Mouse (Mus musculus) neural tube, embryonic 13.5 days (tissue): ENCODE measurements around the gene Cdc20b. TPM values are rescaled to one million over a fixed set of nuclear protein-coding genes. Genes with fewer than 3 reads are reported as not detected.

Experiments used
- ATAC-seq: fragments of 200-750 bp; cut with Nextera tagmentation; 2 replicates; pipeline ENCODE4 v1.8.0; 2017; ENCODE audit warnings: low read depth, mild to moderate bottlenecking, moderate TSS enrichment, moderate library complexity
- H3K27ac ChIP-seq: fragments of 300-500 bp; sonication (generic); replicated peaks from 2 replicates; pipeline ENCODE4 v1.5.1; 2015; ENCODE audit warnings: moderate library complexity, mild to moderate bottlenecking, inconsistent platforms
- H3K27me3 ChIP-seq: fragments of 300-500 bp; sonication (generic); 2 replicates; pipeline ENCODE4 v1.6.1; 2015; ENCODE audit warnings: mild to moderate bottlenecking, inconsistent platforms
- H3K36me3 ChIP-seq: fragments of 300-500 bp; sonication (generic); 2 replicates; pipeline ENCODE4 v1.6.1; 2015; ENCODE audit warnings: mild to moderate bottlenecking, inconsistent platforms
- H3K4me1 ChIP-seq: fragments of 300-500 bp; sonication (generic); replicated peaks from 2 replicates; pipeline ENCODE4 v1.6.1; 2015; ENCODE audit warnings: inconsistent platforms
- H3K4me2 ChIP-seq: fragments of 300-500 bp; sonication (generic); 2 replicates; pipeline ENCODE4 v1.6.1; 2015; ENCODE audit warnings: inconsistent platforms, mild to moderate bottlenecking, moderate library complexity
- H3K4me3 ChIP-seq: fragments of 300-500 bp; sonication (generic); 2 replicates; pipeline ENCODE4 v1.5.1; 2015; ENCODE audit warnings: mild to moderate bottlenecking, inconsistent platforms
- H3K9ac ChIP-seq: fragments of 300-500 bp; sonication (generic); 2 replicates; pipeline ENCODE4 v1.6.1; 2015; ENCODE audit warnings: moderate library complexity, mild to moderate bottlenecking, inconsistent platforms
- H3K9me3 ChIP-seq: fragments of 300-500 bp; sonication (generic); 2 replicates; pipeline ENCODE4 v1.6.1; 2016; ENCODE audit warnings: inconsistent platforms
- WGBS: fragments of 180-500 bp; shearing (Covaris S2); methylation state at CpG from one replicate; pipeline ENCODE4 v1.1.7; 2015; 5-methylcytosine and 5-hydroxymethylcytosine counted together
- polyA plus RNA-seq: library from polyadenylated mRNA; unstranded; fragments of >200 nt; fragmentation: Nextera tagmentation; extraction: Ambion mirVana; gene quantifications from 2 replicates; pipeline ENCODE4 v1.2.1, GENCODE M21; 2015

The Cdc20b gene
- polyA plus RNA-seq, 1 experiment from 2014 or later, result not detected

- Histone ChIP-seq H3K27ac (no peak overlapping the region), H3K9ac (no peak overlapping the region), H3K4me1 (peaks cover 26% of the 10 kb centered on the region), H3K27me3 (peaks cover 78% of the 10 kb centered on the region), H3K36me3 (no peaks in the 10 kb centered on the region), H3K4me3 (no peak overlapping the region), H3K9me3 (no peaks in the 10 kb centered on the region), H3K4me2 (peak overlapping the region; percentile 80; the same call in 1 of the 2 replicates)
- no peak for ATAC-seq
These were observed 2.1 kb upstream of the Cdc20b start for GRCm38 (mm10) chr13:113032831-113033230.

- H3K9me3 ChIP-seq, result no peaks in the 10 kb centered on the region
- H3K4me2 ChIP-seq, result peak overlapping the region; percentile 97
- ATAC-seq, result no peak
- WGBS, result 3% methylated on average over 11 of the region's 11 CpGs
- peak overlapping the region; percentile 53 for H3K4me3 ChIP-seq
- no peak overlapping the region for H3K27ac ChIP-seq
- H3K9ac ChIP-seq, result peak overlapping the region; percentile 70; the same call in 1 of the 2 replicates
- no peaks in the 10 kb centered on the region for H3K36me3 ChIP-seq
- H3K27me3 ChIP-seq, result peaks cover 64% of the 10 kb centered on the region
- H3K4me1 ChIP-seq, result peaks cover 26% of the 10 kb centered on the region
These were observed 532 bp upstream of the Cdc20b start for GRCm38 (mm10) chr13:113034271-113034886.

- Histone ChIP-seq H3K4me1 (peaks cover 26% of the 10 kb centered on the region), H3K27me3 (peaks cover 50% of the 10 kb centered on the region), H3K4me2 (peak overlapping the region; percentile 97), H3K27ac (no peak overlapping the region), H3K9ac (no peak overlapping the region), H3K4me3 (peak overlapping the region; percentile 53), H3K36me3 (no peaks in the 10 kb centered on the region), H3K9me3 (no peaks in the 10 kb centered on the region)
- peak; percentile 84 for ATAC-seq
- 0% methylated on average over 4 of the region's 4 CpGs for WGBS
These were observed 941 bp downstream of the Cdc20b start for GRCm38 (mm10) chr13:113035852-113036251.

GRCm38 (mm10) chr13:113044876-113045275 is 10.0 kb downstream of the Cdc20b start:
- H3K4me1 ChIP-seq, result peaks cover 5% of the 10 kb centered on the region
- H3K4me3 ChIP-seq, result peak overlapping the region; percentile 43

GRCm38 (mm10) chr13:113045458-113046110 is 10.7 kb downstream of the Cdc20b start:
- Histone ChIP-seq H3K4me2 (peak overlapping the region; percentile 62), H3K9me3 (no peaks in the 10 kb centered on the region), H3K27ac (no peak overlapping the region; the same call in 1 of the 2 replicates), H3K36me3 (no peaks in the 10 kb centered on the region), H3K4me3 (peak overlapping the region; percentile 43), H3K4me1 (peaks cover 5% of the 10 kb centered on the region), H3K27me3 (no peaks in the 10 kb centered on the region), H3K9ac (peak overlapping the region; percentile 49)
- 25% methylated on average over 18 of the region's 18 CpGs for WGBS
- ATAC-seq, result no peak

More at GRCm38 (mm10) chr13:113044876-113045275, 10.0 kb downstream of the Cdc20b start:
- H3K4me2 ChIP-seq, result peak overlapping the region; percentile 62
- no peaks in the 10 kb centered on the region for H3K36me3 ChIP-seq
- WGBS, result 81% methylated on average over 3 of the region's 3 CpGs
- no peak for ATAC-seq
- no peak overlapping the region for H3K27ac ChIP-seq
- H3K9me3 ChIP-seq, result no peaks in the 10 kb centered on the region
- 0 out of 2 replicates have a peak overlapping the region, but pooled peaks have one; percentile 49 for H3K9ac ChIP-seq
- H3K27me3 ChIP-seq, result no peaks in the 10 kb centered on the region

DNA sequence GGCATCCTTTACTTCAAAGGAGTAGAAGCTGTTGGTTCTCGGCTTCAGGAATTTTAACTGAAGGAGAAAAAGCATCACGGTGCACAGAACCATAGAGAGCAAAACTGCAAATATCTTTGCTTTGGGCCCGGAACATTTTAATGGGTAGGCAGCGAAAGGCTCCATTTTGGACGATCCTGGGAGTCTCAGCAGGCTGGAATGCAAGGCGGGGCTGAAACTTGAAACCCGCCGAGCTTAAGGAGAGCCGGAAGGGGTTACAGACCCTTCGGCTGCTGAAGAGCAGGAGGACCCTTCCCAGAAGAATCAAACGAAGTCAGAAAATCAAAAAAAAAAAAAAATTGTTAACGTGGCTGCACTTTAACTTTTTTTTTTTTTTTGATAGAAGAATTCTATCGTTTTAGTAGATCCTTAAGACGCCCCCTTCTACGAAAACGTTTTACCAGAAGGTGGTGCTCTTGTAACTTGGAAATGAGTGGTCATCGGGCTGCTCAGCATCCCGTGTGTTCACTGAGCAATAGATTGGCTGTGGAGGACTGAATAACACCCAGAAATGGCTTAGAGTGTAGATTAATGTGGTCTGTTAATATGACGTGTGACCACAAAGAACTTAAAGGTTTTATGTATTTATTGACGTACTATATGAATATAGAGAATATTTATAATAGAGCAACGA is 11.4 kb downstream of the Cdc20b start, which contains the start of gene Gpx8:
Gene Gpx8, minus strand, starts transcription at position 200 of the 673 bp plus-strand sequence.
- 7% methylated on average over 21 of the region's 21 CpGs for WGBS
- peak within 1 kb of the TSS; percentile 62 for H3K4me2 ChIP-seq
- peak within 1 kb of the TSS; percentile 43 for H3K4me3 ChIP-seq
- H3K9me3 ChIP-seq, result no peaks in the 10 kb centered on the region
- H3K9ac ChIP-seq, result peak within 1 kb of the TSS; percentile 49
- peak; percentile 89 for ATAC-seq
- no peaks in the 10 kb centered on the region for H3K27me3 ChIP-seq
- H3K27ac ChIP-seq, result no peak within 1 kb of the TSS; the same call in 1 of the 2 replicates
- peaks cover 5% of the 10 kb centered on the region for H3K4me1 ChIP-seq
- H3K36me3 ChIP-seq, result no peaks in the 10 kb centered on the region

- ATAC-seq, result peak; percentile 49
- Histone ChIP-seq H3K4me3 (no peak overlapping the region), H3K9ac (no peak overlapping the region), H3K9me3 (no peaks in the 10 kb centered on the region), H3K4me1 (peaks cover 5% of the 10 kb centered on the region), H3K27ac (no peak overlapping the region), H3K36me3 (no peaks in the 10 kb centered on the region), H3K4me2 (no peak overlapping the region), H3K27me3 (no peaks in the 10 kb centered on the region)
These were observed 12.1 kb downstream of the Cdc20b start for GRCm38 (mm10) chr13:113047018-113047417.

GRCm38 (mm10) chr13:113047647-113048046 is 12.7 kb downstream of the Cdc20b start:
- Histone ChIP-seq H3K36me3 (no peaks in the 10 kb centered on the region), H3K27me3 (no peaks in the 10 kb centered on the region), H3K4me1 (peaks cover 5% of the 10 kb centered on the region), H3K9me3 (no peaks in the 10 kb centered on the region), H3K9ac (no peak overlapping the region), H3K27ac (no peak overlapping the region), H3K4me3 (no peak overlapping the region), H3K4me2 (no peak overlapping the region)
- no peak for ATAC-seq
- WGBS, result 78% methylated on average over 3 of the region's 3 CpGs

GRCm38 (mm10) chr13:113054230-113054629 is 19.3 kb downstream of the Cdc20b start:
- 93% methylated on average over 8 of the region's 8 CpGs for WGBS
- no peaks in the 10 kb centered on the region for H3K36me3 ChIP-seq
- ATAC-seq, result no peak
- no peaks in the 10 kb centered on the region for H3K27me3 ChIP-seq
- no peaks in the 10 kb centered on the region for H3K9me3 ChIP-seq
- H3K4me3 ChIP-seq, result no peak overlapping the region
- H3K27ac ChIP-seq, result no peak overlapping the region
- no peak overlapping the region for H3K9ac ChIP-seq
- no peak overlapping the region for H3K4me2 ChIP-seq
- no peaks in the 10 kb centered on the region for H3K4me1 ChIP-seq

- ATAC-seq, result no peak
- Histone ChIP-seq H3K4me1 (no peaks in the 10 kb centered on the region), H3K27me3 (no peaks in the 10 kb centered on the region), H3K27ac (no peak overlapping the region), H3K9ac (no peak overlapping the region), H3K4me3 (no peak overlapping the region), H3K9me3 (no peaks in the 10 kb centered on the region), H3K4me2 (no peak overlapping the region), H3K36me3 (no peaks in the 10 kb centered on the region)
- WGBS, result 50% methylated on average over 8 of the region's 8 CpGs
These were observed 20.9 kb downstream of the Cdc20b start for GRCm38 (mm10) chr13:113055826-113056225.

DNA sequence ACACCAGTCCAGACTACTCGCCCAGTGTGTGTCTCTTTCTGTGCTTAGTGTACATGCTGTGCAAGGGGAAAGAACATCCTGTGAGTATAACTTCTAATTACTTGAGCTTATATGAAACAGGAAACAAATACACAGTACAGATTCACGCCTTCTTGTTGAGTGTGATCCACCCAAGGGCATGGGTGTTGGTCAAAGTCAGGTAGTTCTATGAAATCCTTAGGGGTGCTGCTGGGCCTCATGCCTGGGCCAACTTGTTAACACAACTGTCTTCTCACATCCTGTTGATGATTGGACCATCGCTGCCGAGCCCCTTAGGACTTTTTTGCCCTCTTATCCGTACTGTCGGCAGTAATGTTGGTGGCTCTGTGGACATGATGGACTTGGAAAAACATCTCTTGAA is 26.8 kb downstream of the Cdc20b start:
- 90% methylated on average over 6 of the region's 6 CpGs for WGBS
- no peaks in the 10 kb centered on the region for H3K9me3 ChIP-seq
- H3K9ac ChIP-seq, result no peak overlapping the region
- no peak overlapping the region for H3K27ac ChIP-seq
- no peak for ATAC-seq
- no peak overlapping the region for H3K4me2 ChIP-seq
- no peaks in the 10 kb centered on the region for H3K4me1 ChIP-seq
- no peak overlapping the region for H3K4me3 ChIP-seq
- H3K36me3 ChIP-seq, result no peaks in the 10 kb centered on the region
- no peaks in the 10 kb centered on the region for H3K27me3 ChIP-seq

GRCm38 (mm10) chr13:113064542-113064941 is 29.6 kb downstream of the Cdc20b start:
- no peak overlapping the region for H3K4me3 ChIP-seq
- no peak overlapping the region for H3K4me2 ChIP-seq
- no peaks in the 10 kb centered on the region for H3K27me3 ChIP-seq
- H3K27ac ChIP-seq, result no peak overlapping the region
- no peaks in the 10 kb centered on the region for H3K4me1 ChIP-seq
- 94% methylated on average over 9 of the region's 9 CpGs for WGBS
- H3K9ac ChIP-seq, result no peak overlapping the region
- H3K36me3 ChIP-seq, result no peaks in the 10 kb centered on the region
- no peaks in the 10 kb centered on the region for H3K9me3 ChIP-seq
- ATAC-seq, result no peak
